Mouse (Mus musculus) left cerebral cortex, postnatal 25 days (tissue): ENCODE data around the gene Cdc14b. TPM values are rescaled to one million over a fixed set of nuclear protein-coding genes. Genes with fewer than 3 reads are reported as not detected.
A peak's percentile ranks its signal among the peaks of the same experiment; 100 is the strongest.

Source experiments
- DNase-seq, 2 experiments: peaks; one replicate each; pipeline ENCODE4 v3.0.0; 2022; ENCODE audit warnings: low spot score in 2 of 2, mixed read lengths in 1 of 2
- intact Hi-C: fragments of 180-260 bp; cut with DNase I; formaldehyde crosslinking; loops from one replicate; pipeline ENCODE4 v1.15.1; 2025
- total RNA-seq, 2 experiments: library from RNA; stranded (reverse); gene quantifications; 2 replicates each; pipeline ENCODE4 v1.2.3; 2021

Gene Cdc14b
- 10 to 100 TPM in 1 of 2 experiments, 1 to 10 TPM in 1; 9.8 to 10.3 TPM for total RNA-seq

- DNase-seq: peak; percentile 65 to 78
- intact Hi-C loops: no loop called here
These were observed at the start of gene Cdc14b for GRCm38 (mm10) chr13:64274879-64275753. Gene Cdc14b (minus strand): TSS chr13:64275290.

GRCm38 (mm10) chr13:64322561-64323281 lies 47.6 kb upstream of the Cdc14b start:
- intact Hi-C loops: no loop called here
- no peak for DNase-seq

- intact Hi-C loops: no loop called here
- no peak for DNase-seq
These were observed 45.2 kb upstream of the Cdc14b start for GRCm38 (mm10) chr13:64320334-64320733.

GRCm38 (mm10) chr13:64319782-64320181 lies 44.7 kb upstream of the Cdc14b start:
- DNase-seq: no peak
- intact Hi-C loops: loop anchor here (10.0 kb wide), 1 partner anchor 685 kb away; no protein-coding TSS in a partner anchor

- intact Hi-C loops: loop anchor here (10.0 kb wide), 1 partner anchor 686 kb away; no protein-coding TSS in a partner anchor
- no peak for DNase-seq
These were observed 43.3 kb upstream of the Cdc14b start for GRCm38 (mm10) chr13:64318355-64318754.

GRCm38 (mm10) chr13:64315483-64316050 lies 40.5 kb upstream of the Cdc14b start:
- peak; percentile 43 to 51 for DNase-seq
- intact Hi-C loops: loop anchor here (1.0 to 10.0 kb wide), 3 partner anchors 117 to 689 kb away; partner anchors contain the start of gene Cdk20

GRCm38 (mm10) chr13:64314041-64314440 lies 39.0 kb upstream of the Cdc14b start:
- intact Hi-C loops: loop anchor here (10.0 kb wide), 1 partner anchor 691 kb away; no protein-coding TSS in a partner anchor
- no peak for DNase-seq

GRCm38 (mm10) chr13:64312916-64313289 lies 37.8 kb upstream of the Cdc14b start:
- no peak for DNase-seq
- intact Hi-C loops: loop anchor here (2.0 to 10.0 kb wide), 3 partner anchors 58 to 928 kb away; partner anchors contain the start of gene Ctsl

GRCm38 (mm10) chr13:64312024-64312915 lies 37.2 kb upstream of the Cdc14b start, which contains the start of gene Aaed1:
Gene Aaed1 (minus strand): TSS chr13:64312710.
- DNase-seq: peak; percentile 90 to 93
- intact Hi-C loops: loop anchor here (2.0 to 10.0 kb wide), 3 partner anchors 59 to 929 kb away; partner anchors contain the start of gene Ctsl

- intact Hi-C loops: loop anchor here (10.0 kb wide), 1 partner anchor 694 kb away; no protein-coding TSS in a partner anchor
- DNase-seq: no peak
These were observed 36.2 kb upstream of the Cdc14b start for GRCm38 (mm10) chr13:64311266-64311665.

- intact Hi-C loops: loop anchor here (10.0 kb wide), 1 partner anchor 694 kb away; no protein-coding TSS in a partner anchor
- DNase-seq: no peak
These were observed 35.5 kb upstream of the Cdc14b start for GRCm38 (mm10) chr13:64310585-64310984.

- intact Hi-C loops: loop anchor here (5.0 to 10.0 kb wide), 3 partner anchors 148 to 695 kb away; partner anchors contain the start of gene Habp4
- no peak for DNase-seq
These were observed 34.8 kb upstream of the Cdc14b start for GRCm38 (mm10) chr13:64309842-64310241.

- intact Hi-C loops: loop anchor here (5.0 to 10.0 kb wide), 2 partner anchors 147 to 204 kb away; partner anchors contain the start of gene Habp4
- DNase-seq: no peak
These were observed 33.9 kb upstream of the Cdc14b start for GRCm38 (mm10) chr13:64309036-64309435.

GRCm38 (mm10) chr13:64307508-64307907 lies 32.4 kb upstream of the Cdc14b start:
- intact Hi-C loops: loop anchor here (2.0 to 10.0 kb wide), 3 partner anchors 127 to 203 kb away; partner anchors contain the start of gene Habp4

GRCm38 (mm10) chr13:64306078-64306477 lies 31.0 kb upstream of the Cdc14b start:
- peak; percentile 28 to 45 for DNase-seq

More at GRCm38 (mm10) chr13:64307508-64307907, 32.4 kb upstream of the Cdc14b start:
- no peak for DNase-seq

GRCm38 (mm10) chr13:64299069-64299468 lies 24.0 kb upstream of the Cdc14b start:
- intact Hi-C loops: no loop called here
- DNase-seq: no peak

More at GRCm38 (mm10) chr13:64306078-64306477, 31.0 kb upstream of the Cdc14b start:
- intact Hi-C loops: loop anchor here (1.0 to 10.0 kb wide), 4 partner anchors 58 to 201 kb away; partner anchors contain the start of gene Habp4

- DNase-seq: no peak
- intact Hi-C loops: no loop called here
These were observed 11.7 kb upstream of the Cdc14b start for GRCm38 (mm10) chr13:64286791-64287190.

- intact Hi-C loops: no loop called here
These were observed 11.2 kb upstream of the Cdc14b start for GRCm38 (mm10) chr13:64286321-64286720.

More at GRCm38 (mm10) chr13:64286321-64286720, 11.2 kb upstream of the Cdc14b start:
- DNase-seq: no peak
